Mouse (Mus musculus) kidney, embryonic 14.5 days (tissue): ENCODE measurements at regions not wholly inside any gene's neighbourhood (a gene's known extent, or its start where the extent isn't known, plus 50 kb on each side); places are given as distances from the start of the nearest gene placed in this dataset.
"Not testable (repeated sequence)": the region's sequence is repeated elsewhere in the genome, so short reads cannot be mapped to it uniquely, and the experiment has no call there.

Source experiments
- ATAC-seq: fragments of 200-750 bp; cut with Nextera tagmentation; 2 replicates; pipeline ENCODE4 v1.8.0; 2017; ENCODE audit warnings: moderate number of reproducible peaks, mild to moderate bottlenecking, moderate TSS enrichment, moderate library complexity; ENCODE audit not compliant: low FRiP score, low TSS enrichment
- H3K27ac ChIP-seq: fragments of 300-500 bp; sonication (generic); 2 replicates; pipeline ENCODE4 v1.5.1; 2014; ENCODE audit warnings: low read depth, mild to moderate bottlenecking, low read length, moderate library complexity, mixed read lengths
- H3K27me3 ChIP-seq: fragments of 300-500 bp; sonication (generic); 2 replicates; pipeline ENCODE4 v1.6.1; 2014; ENCODE audit warnings: mild to moderate bottlenecking, low read length; ENCODE audit not compliant: control insufficient read depth, insufficient read depth
- H3K36me3 ChIP-seq: fragments of 300-500 bp; sonication (generic); 2 replicates; pipeline ENCODE4 v1.6.1; 2014; ENCODE audit warnings: low read length, mixed read lengths; ENCODE audit not compliant: control insufficient read depth, insufficient read depth
- H3K4me1 ChIP-seq: fragments of 300-500 bp; sonication (generic); 2 replicates; pipeline ENCODE4 v1.6.1; 2014; ENCODE audit warnings: low read length, mixed read lengths; ENCODE audit not compliant: control insufficient read depth, insufficient read depth
- H3K4me2 ChIP-seq: fragments of 300-500 bp; sonication (generic); replicated peaks from 2 replicates; pipeline ENCODE4 v1.6.1; 2014; ENCODE audit warnings: low read depth, mild to moderate bottlenecking, low read length
- H3K4me3 ChIP-seq: fragments of 300-500 bp; sonication (generic); 2 replicates; pipeline ENCODE4 v1.5.1; 2014; ENCODE audit warnings: mild to moderate bottlenecking, low read length
- H3K9ac ChIP-seq: fragments of 300-500 bp; sonication (generic); 2 replicates; pipeline ENCODE4 v1.6.1; 2014; ENCODE audit warnings: low read depth, mild to moderate bottlenecking, low read length, moderate library complexity
- H3K9me3 ChIP-seq: fragments of 300-500 bp; sonication (generic); 2 replicates; pipeline ENCODE4 v1.6.1; 2016; ENCODE audit warnings: low read length; ENCODE audit not compliant: control insufficient read depth
- WGBS: fragments of 180-500 bp; shearing (Covaris S2); extraction: QIAGEN DNeasy Blood & Tissue Kit; methylation state at CpG from one replicate; pipeline ENCODE4 v1.1.7; 2014; 5-methylcytosine and 5-hydroxymethylcytosine counted together

DNA sequence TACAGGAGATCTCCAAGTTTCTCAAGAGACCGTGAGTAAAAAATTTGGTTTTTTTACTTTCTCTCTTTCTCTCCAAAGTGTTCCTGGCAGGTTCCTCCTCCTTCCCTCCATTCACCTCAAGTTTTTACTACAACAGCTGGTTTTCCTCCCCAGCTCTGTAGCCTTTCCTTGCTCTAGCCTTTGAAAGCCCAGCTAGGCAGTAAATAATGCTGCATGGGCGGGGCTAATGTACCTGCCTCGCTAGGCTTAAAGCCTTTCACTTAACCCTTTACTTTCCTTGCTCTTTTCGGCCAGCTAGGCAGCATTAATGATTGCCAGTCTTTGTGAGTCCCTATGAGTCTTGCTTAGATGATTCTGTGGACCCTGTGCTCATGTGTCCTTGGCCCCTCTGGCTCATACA lies 720.0 kb upstream of the Adam24 start:
- WGBS = 21% methylated on average over 4 of the region's 4 CpGs
- Histone ChIP-seq H3K9me3 (no peaks in the 10 kb centered on the region), H3K27me3 (no peaks in the 10 kb centered on the region), H3K9ac (no peak overlapping the region), H3K4me2 (no peak overlapping the region), H3K4me1 (no peaks in the 10 kb centered on the region), H3K36me3 (no peaks in the 10 kb centered on the region), H3K27ac (no peak overlapping the region), H3K4me3 (no peak overlapping the region)
- ATAC-seq = peak; percentile 93

DNA sequence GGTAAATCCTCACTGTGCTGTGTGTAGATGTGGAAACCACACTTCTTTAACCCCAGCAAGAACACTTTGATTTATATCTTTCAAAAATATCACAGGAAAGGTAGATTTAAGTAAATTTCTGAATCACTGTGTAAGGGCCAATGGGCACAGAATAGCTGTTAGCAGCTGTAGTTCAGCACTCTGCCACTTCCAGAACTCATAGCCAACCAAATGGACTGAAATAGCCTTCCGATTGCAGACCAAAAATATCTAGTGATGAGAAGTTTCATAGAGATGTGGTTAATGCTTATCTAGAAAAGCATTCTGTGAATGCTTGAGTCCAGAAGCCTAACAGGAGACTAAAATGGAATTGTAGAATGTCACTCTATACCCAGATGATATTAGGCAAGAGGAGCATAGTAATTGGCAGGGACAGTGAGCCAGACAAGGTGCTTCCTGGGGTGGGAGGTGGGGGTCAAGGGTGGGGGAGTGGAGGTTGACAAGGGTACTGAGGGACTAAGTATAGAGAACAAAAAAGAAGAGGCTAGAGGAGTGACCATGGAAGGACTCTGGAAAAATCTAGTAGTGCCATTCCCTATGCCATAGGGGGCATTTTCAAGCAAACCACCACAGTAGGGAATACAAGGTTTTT lies 669.6 kb upstream of the Adam24 start:
- 95% methylated on average over 1 of the region's 1 CpGs for WGBS
- Histone ChIP-seq H3K9me3 (no peaks in the 10 kb centered on the region), H3K36me3 (no peaks in the 10 kb centered on the region), H3K4me2 (no peak overlapping the region), H3K27ac (no peak overlapping the region), H3K27me3 (no peaks in the 10 kb centered on the region), H3K4me3 (no peak overlapping the region), H3K9ac (no peak overlapping the region), H3K4me1 (no peaks in the 10 kb centered on the region)
- no peak for ATAC-seq

- Histone ChIP-seq H3K36me3 (no peaks in the 10 kb centered on the region), H3K9ac (no peak overlapping the region), H3K4me2 (no peak overlapping the region), H3K27ac (no peak overlapping the region), H3K9me3 (no peaks in the 10 kb centered on the region), H3K4me1 (0 out of 2 replicates have a peak, but pooled peaks cover 2% of the 10 kb centered on the region), H3K27me3 (no peaks in the 10 kb centered on the region), H3K4me3 (no peak overlapping the region)
- WGBS = 81% methylated on average over 5 of the region's 5 CpGs
- ATAC-seq = no peak; the same call in 1 of the 2 replicates
These were observed 655.5 kb upstream of the Adam24 start for GRCm38 (mm10) chr8:40019281-40019943.

- Histone ChIP-seq H3K9ac (no peak overlapping the region), H3K27ac (no peak overlapping the region), H3K9me3 (no peaks in the 10 kb centered on the region), H3K27me3 (no peaks in the 10 kb centered on the region), H3K4me1 (no peaks in the 10 kb centered on the region), H3K36me3 (no peaks in the 10 kb centered on the region), H3K4me2 (no peak overlapping the region), H3K4me3 (no peak overlapping the region)
- no peak for ATAC-seq
These were observed 610.7 kb upstream of the Adam24 start for GRCm38 (mm10) chr8:40064145-40064544.

DNA sequence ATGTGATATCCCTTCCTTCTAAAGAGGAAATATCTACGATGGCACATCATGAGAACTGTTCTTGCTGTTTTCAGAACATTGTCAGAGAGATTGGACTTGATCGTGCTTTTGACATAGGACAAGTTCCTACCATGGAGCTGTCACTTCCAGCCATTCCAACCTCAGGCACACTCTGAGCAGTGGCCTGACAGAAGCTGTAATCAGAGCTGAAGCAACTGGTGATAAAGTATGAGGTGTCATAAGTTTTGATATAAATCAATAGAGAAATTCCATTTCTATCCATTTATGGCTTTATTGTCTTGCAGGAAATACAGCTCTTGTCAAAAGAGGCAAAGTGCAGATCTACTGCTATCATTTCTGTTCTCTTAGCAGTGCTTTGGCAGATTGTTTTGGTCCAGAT lies 603.7 kb upstream of the Adam24 start:
- WGBS = 91% methylated on average over 2 of the region's 2 CpGs
- Histone ChIP-seq H3K4me1 (no peaks in the 10 kb centered on the region), H3K4me2 (no peak overlapping the region), H3K9ac (no peak overlapping the region), H3K27ac (no peak overlapping the region), H3K36me3 (no peaks in the 10 kb centered on the region), H3K9me3 (no peaks in the 10 kb centered on the region), H3K4me3 (no peak overlapping the region), H3K27me3 (no peaks in the 10 kb centered on the region)
- ATAC-seq = no peak

- H3K4me3 ChIP-seq, H3K9ac ChIP-seq, H3K27ac ChIP-seq, H3K36me3 ChIP-seq, H3K4me1 ChIP-seq, H3K27me3 ChIP-seq, H3K9me3 ChIP-seq, ATAC-seq, H3K4me2 ChIP-seq: not testable (repeated sequence)
These were observed 593.9 kb upstream of the Adam24 start for GRCm38 (mm10) chr8:40080976-40081375.

DNA sequence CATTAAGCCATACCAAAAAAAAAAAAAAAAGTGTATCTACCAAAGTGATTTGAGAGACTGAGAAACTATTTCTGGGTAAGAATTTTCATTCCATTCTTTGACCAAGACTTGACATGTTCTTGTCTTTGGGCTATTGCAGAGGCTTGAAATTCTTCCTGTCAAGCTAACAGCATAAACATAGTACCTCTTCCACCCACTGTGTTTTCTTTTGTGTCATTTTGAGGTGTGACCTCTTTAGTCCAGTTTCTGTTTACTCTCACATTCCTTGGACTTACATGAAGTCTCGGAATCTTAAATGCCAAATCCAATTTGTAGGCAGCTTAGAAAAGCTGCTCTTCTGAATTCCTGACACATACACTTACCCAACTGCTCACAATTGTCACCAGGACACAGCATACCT lies 590.7 kb upstream of the Adam24 start:
- 37% methylated on average over 1 of the region's 1 CpGs for WGBS
- H3K4me3 ChIP-seq = no peak overlapping the region
- H3K27me3 ChIP-seq = no peaks in the 10 kb centered on the region
- H3K9me3 ChIP-seq = no peaks in the 10 kb centered on the region
- no peaks in the 10 kb centered on the region for H3K4me1 ChIP-seq
- H3K27ac ChIP-seq = no peak overlapping the region
- no peak overlapping the region for H3K4me2 ChIP-seq
- no peak overlapping the region for H3K9ac ChIP-seq
- H3K36me3 ChIP-seq = no peaks in the 10 kb centered on the region
- ATAC-seq = no peak

GRCm38 (mm10) chr8:40089377-40089776 lies 585.5 kb upstream of the Adam24 start:
- Histone ChIP-seq H3K36me3 (no peaks in the 10 kb centered on the region), H3K9me3 (no peaks in the 10 kb centered on the region), H3K27me3 (no peaks in the 10 kb centered on the region), H3K4me1 (no peaks in the 10 kb centered on the region), H3K27ac (no peak overlapping the region), H3K9ac (no peak overlapping the region), H3K4me2 (no peak overlapping the region), H3K4me3 (no peak overlapping the region)
- 88% methylated on average over 4 of the region's 4 CpGs for WGBS
- ATAC-seq = no peak

- no peaks in the 10 kb centered on the region for H3K4me1 ChIP-seq
- H3K36me3 ChIP-seq = no peaks in the 10 kb centered on the region
- 78% methylated on average over 3 of the region's 3 CpGs for WGBS
- H3K9ac ChIP-seq = no peak overlapping the region
- H3K4me2 ChIP-seq = no peak overlapping the region
- ATAC-seq = no peak
- H3K27me3 ChIP-seq = no peaks in the 10 kb centered on the region
- H3K4me3 ChIP-seq = no peak overlapping the region
- no peak overlapping the region for H3K27ac ChIP-seq
- no peaks in the 10 kb centered on the region for H3K9me3 ChIP-seq
These were observed 550.5 kb upstream of the Adam24 start for GRCm38 (mm10) chr8:40124402-40124801.
